Mouse (Mus musculus) neural tube, embryonic 13.5 days (tissue): ENCODE measurements around the gene Kcnh1. TPM values are rescaled to one million over a fixed set of nuclear protein-coding genes. Genes with fewer than 3 reads are reported as not detected.

Source experiments
- ATAC-seq: fragments of 200-750 bp; cut with Nextera tagmentation; 2 replicates; pipeline ENCODE4 v1.8.0; 2017; ENCODE audit warnings: low read depth, mild to moderate bottlenecking, moderate TSS enrichment, moderate library complexity
- H3K27ac ChIP-seq: fragments of 300-500 bp; sonication (generic); replicated peaks from 2 replicates; pipeline ENCODE4 v1.5.1; 2015; ENCODE audit warnings: moderate library complexity, mild to moderate bottlenecking, inconsistent platforms
- H3K27me3 ChIP-seq: fragments of 300-500 bp; sonication (generic); 2 replicates; pipeline ENCODE4 v1.6.1; 2015; ENCODE audit warnings: mild to moderate bottlenecking, inconsistent platforms
- H3K36me3 ChIP-seq: fragments of 300-500 bp; sonication (generic); 2 replicates; pipeline ENCODE4 v1.6.1; 2015; ENCODE audit warnings: mild to moderate bottlenecking, inconsistent platforms
- H3K4me1 ChIP-seq: fragments of 300-500 bp; sonication (generic); replicated peaks from 2 replicates; pipeline ENCODE4 v1.6.1; 2015; ENCODE audit warnings: inconsistent platforms
- H3K4me2 ChIP-seq: fragments of 300-500 bp; sonication (generic); 2 replicates; pipeline ENCODE4 v1.6.1; 2015; ENCODE audit warnings: inconsistent platforms, mild to moderate bottlenecking, moderate library complexity
- H3K4me3 ChIP-seq: fragments of 300-500 bp; sonication (generic); 2 replicates; pipeline ENCODE4 v1.5.1; 2015; ENCODE audit warnings: mild to moderate bottlenecking, inconsistent platforms
- H3K9ac ChIP-seq: fragments of 300-500 bp; sonication (generic); 2 replicates; pipeline ENCODE4 v1.6.1; 2015; ENCODE audit warnings: moderate library complexity, mild to moderate bottlenecking, inconsistent platforms
- H3K9me3 ChIP-seq: fragments of 300-500 bp; sonication (generic); 2 replicates; pipeline ENCODE4 v1.6.1; 2016; ENCODE audit warnings: inconsistent platforms
- WGBS: fragments of 180-500 bp; shearing (Covaris S2); methylation state at CpG from one replicate; pipeline ENCODE4 v1.1.7; 2015; 5-methylcytosine and 5-hydroxymethylcytosine counted together
- polyA plus RNA-seq: library from polyadenylated mRNA; unstranded; fragments of >200 nt; fragmentation: Nextera tagmentation; extraction: Ambion mirVana; gene quantifications from 2 replicates; pipeline ENCODE4 v1.2.1, GENCODE M21; 2015

The Kcnh1 gene
- polyA plus RNA-seq, 1 experiment from 2014 or later = 3.9 TPM

DNA sequence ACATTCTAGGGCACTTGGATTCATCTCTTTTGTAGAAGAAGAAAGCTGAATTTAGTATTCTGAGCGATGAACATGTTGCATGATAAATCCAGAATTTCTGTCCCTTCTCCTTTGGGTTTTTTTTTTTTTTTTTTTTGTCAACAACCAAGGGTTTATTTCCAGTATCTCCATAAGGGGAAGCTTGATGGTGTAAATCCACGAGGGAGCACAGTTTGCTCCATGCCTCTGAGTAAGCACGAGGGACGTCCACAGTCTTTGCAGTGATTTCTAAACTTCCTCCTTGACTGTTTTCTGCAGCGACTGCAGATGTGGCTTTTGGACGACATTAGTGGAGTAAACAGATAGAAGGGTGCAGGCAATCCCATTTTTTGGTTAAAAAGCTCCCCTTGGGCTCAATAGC lies 140.6 kb downstream of the Kcnh1 start:
- H3K27ac ChIP-seq = no peak overlapping the region

DNA sequence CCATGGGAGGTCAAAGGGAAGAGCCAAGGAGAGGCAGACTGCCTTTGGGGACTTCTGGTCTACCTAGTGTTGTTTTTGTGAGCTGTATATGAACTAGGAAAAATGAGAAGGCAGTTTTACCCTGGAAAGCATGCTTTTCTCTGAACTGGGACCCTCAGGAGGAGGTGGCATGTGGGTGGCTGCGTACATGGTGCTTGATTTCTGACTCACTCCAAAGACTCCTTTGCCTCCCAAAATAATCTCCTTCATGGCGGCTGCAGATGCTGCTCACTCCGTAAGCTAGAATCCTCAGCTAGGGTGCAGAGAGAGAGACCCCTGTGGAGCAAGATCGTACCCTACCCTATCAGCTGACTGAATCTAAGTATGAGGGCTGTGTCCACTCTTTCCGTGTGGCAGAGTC lies 145.5 kb downstream of the Kcnh1 start:
- Histone ChIP-seq H3K9ac (no peak overlapping the region), H3K4me3 (no peak overlapping the region), H3K27ac (no peak overlapping the region), H3K9me3 (no peaks in the 10 kb centered on the region), H3K4me2 (no peak overlapping the region), H3K27me3 (no peaks in the 10 kb centered on the region), H3K36me3 (no peaks in the 10 kb centered on the region), H3K4me1 (no peaks in the 10 kb centered on the region)
- 93% methylated on average over 5 of the region's 5 CpGs for WGBS
- no peak for ATAC-seq

More for the DNA sequence above, 140.6 kb downstream of the Kcnh1 start:
- no peaks in the 10 kb centered on the region for H3K4me1 ChIP-seq
- 83% methylated on average over 6 of the region's 6 CpGs for WGBS
- ATAC-seq = no peak
- no peak overlapping the region for H3K4me3 ChIP-seq
- H3K36me3 ChIP-seq = no peaks in the 10 kb centered on the region
- H3K27me3 ChIP-seq = no peaks in the 10 kb centered on the region
- no peak overlapping the region for H3K9ac ChIP-seq
- H3K9me3 ChIP-seq = no peaks in the 10 kb centered on the region
- H3K4me2 ChIP-seq = no peak overlapping the region

DNA sequence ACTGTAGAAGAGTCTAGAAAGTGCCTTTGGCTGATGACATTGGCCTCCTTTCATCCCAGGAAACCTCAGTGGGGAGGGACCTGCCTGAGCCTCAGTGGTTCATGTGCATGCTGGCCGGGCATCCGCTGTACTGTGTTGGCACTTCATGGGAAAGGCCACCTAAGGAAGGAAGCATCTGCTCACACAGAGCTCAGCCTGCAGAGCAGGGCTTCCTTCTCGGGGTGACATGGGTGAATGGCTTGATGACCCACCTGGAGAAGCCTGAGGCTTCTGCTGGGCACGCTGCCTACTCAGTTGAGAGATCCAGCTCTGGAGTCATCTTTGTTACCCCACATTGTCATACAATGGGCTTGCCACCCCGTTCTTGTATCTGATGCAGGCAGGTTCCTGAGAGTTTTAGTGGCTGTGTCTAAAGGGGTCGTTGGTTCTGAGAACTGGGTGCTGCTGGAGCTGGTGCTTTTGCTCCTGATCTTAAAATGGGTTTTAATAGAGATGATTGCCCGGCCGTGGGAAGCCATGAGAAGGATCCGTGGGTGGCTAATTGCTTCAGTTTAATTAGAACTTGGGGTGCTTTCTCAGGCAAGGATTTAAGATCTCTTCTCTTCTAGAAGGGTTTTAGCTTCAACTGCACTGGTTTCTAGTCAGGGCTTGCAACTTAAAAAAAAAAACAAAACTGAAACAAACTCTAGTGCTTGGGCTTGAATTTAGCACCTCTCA lies 148.9 kb downstream of the Kcnh1 start:
- no peak overlapping the region for H3K4me3 ChIP-seq
- H3K36me3 ChIP-seq = no peaks in the 10 kb centered on the region
- no peak overlapping the region for H3K4me2 ChIP-seq
- H3K4me1 ChIP-seq = no peaks in the 10 kb centered on the region
- 72% methylated on average over 9 of the region's 9 CpGs for WGBS
- no peak for ATAC-seq
- no peaks in the 10 kb centered on the region for H3K9me3 ChIP-seq
- H3K27me3 ChIP-seq = no peaks in the 10 kb centered on the region
- H3K9ac ChIP-seq = no peak overlapping the region
- no peak overlapping the region for H3K27ac ChIP-seq

DNA sequence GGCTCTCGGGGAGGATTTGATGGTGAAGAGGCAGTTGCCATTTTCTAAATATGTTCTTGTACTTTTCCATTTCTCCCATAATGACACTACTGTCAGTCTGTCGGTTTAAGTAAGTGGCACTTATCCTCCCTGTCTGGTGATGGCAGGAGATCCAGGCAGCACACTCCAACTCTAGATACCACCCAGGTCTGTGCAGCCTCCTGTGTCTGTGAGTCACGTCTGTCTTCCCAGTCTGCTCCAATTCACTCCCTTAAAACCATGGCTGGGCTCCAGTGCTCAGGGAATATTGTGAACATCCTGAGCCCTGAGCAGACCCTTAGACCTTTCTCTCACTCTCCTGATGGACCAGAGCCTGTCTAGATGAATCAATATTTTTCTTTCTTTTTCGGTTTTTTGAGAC lies 151.2 kb downstream of the Kcnh1 start:
- Histone ChIP-seq H3K9ac (no peak overlapping the region), H3K9me3 (no peaks in the 10 kb centered on the region), H3K27ac (no peak overlapping the region), H3K4me3 (no peak overlapping the region), H3K27me3 (no peaks in the 10 kb centered on the region), H3K4me2 (no peak overlapping the region), H3K36me3 (no peaks in the 10 kb centered on the region), H3K4me1 (no peaks in the 10 kb centered on the region)
- ATAC-seq = no peak
- WGBS = 86% methylated on average over 4 of the region's 4 CpGs

DNA sequence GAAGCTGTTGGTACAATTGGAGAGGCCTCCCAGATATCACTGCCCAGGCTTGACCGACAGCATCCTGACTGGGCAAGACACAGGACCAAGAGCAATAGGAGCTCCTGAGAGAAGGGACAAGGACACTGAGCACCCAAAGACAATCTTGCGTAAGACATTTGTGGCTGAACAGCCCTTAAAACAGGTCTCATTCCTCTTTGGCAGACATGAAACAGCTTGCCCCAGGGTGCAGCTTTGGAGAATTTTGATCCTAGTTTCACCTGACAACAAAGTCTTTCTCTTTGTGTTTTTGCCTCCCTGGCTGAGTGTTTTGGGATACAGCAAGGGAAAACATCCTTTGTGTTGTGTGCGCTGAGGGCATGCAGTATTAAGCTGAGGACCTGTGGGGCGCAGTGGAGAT lies 153.4 kb downstream of the Kcnh1 start:
- ATAC-seq = no peak
- Histone ChIP-seq H3K9me3 (no peaks in the 10 kb centered on the region), H3K27me3 (no peaks in the 10 kb centered on the region), H3K4me2 (no peak overlapping the region), H3K4me1 (no peaks in the 10 kb centered on the region; the same call in 1 of the 2 replicates), H3K4me3 (no peak overlapping the region), H3K36me3 (no peaks in the 10 kb centered on the region), H3K27ac (no peak overlapping the region), H3K9ac (no peak overlapping the region)
- WGBS = 92% methylated on average over 4 of the region's 4 CpGs

DNA sequence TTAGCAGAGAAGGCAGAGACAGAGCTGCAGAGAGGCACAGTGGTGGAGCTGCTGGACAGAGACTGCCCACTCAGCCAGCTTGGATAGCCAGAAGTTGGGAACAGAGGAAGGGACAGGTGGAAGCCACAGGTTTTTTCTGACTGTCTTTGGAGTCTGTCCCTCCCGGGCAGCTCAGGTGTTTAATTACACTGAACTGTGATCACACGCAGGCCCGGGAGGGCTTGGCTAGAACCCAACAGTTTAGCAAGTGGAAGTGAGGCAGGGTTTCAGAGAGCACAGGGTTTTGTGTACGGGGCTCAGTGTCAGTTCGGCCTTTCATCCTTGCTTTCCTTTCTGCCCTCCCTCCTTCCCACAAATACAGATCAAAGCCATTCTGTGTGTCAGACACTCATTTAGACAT lies 156.8 kb downstream of the Kcnh1 start:
- H3K9ac ChIP-seq = no peak overlapping the region
- 71% methylated on average over 5 of the region's 5 CpGs for WGBS
- H3K27ac ChIP-seq = no peak overlapping the region
- H3K36me3 ChIP-seq = no peaks in the 10 kb centered on the region
- no peak overlapping the region for H3K4me3 ChIP-seq
- no peak for ATAC-seq
- H3K4me1 ChIP-seq = no peaks in the 10 kb centered on the region; the same call in 1 of the 2 replicates
- no peak overlapping the region for H3K4me2 ChIP-seq
- H3K9me3 ChIP-seq = no peaks in the 10 kb centered on the region
- H3K27me3 ChIP-seq = no peaks in the 10 kb centered on the region

DNA sequence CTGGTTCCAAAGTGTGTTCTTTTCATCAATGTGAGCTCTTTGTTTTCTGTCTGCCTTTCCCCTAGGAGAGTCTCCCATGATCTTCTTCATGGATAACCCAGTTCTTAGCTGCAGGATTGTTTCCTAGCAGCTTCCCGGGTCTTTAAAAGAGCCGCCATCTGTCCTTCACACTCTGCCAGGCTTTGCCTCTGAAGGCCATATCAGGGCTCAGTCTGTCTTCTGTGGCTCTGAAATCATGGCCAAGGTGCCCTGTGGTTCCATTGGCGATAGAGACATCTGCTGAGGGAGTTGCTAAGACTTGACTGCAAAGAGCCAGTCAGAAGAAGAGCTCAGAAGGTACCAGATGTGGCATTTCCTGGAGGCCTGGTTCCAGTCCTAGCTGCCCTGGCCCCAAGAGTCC lies 165.7 kb downstream of the Kcnh1 start:
- Histone ChIP-seq H3K27ac (no peak overlapping the region), H3K9me3 (no peaks in the 10 kb centered on the region), H3K4me3 (no peak overlapping the region), H3K4me2 (no peak overlapping the region), H3K27me3 (no peaks in the 10 kb centered on the region), H3K4me1 (no peaks in the 10 kb centered on the region), H3K36me3 (no peaks in the 10 kb centered on the region), H3K9ac (no peak overlapping the region)
- 86% methylated on average over 3 of the region's 3 CpGs for WGBS
- no peak for ATAC-seq

DNA sequence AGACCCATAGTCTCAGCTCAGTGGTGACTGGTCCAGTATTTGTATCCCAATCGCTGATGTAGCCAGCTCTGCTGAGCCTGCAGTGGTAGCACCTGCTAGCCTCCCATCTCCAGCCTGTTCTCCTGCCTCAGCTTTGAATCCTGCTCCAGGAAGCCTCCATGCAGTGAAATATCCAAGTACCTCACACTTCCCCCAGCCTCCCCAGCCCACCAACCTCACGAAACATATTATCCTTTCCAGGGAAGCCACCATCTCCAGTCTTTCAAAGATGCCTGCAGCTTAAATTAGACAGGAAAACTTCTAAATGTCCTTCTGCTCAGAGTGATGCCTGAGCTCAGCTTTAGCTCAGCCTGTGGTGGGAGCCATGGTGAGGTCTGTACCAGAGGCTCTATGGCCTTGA lies 168.6 kb downstream of the Kcnh1 start:
- 95% methylated on average over 2 of the region's 2 CpGs for WGBS
- no peaks in the 10 kb centered on the region for H3K36me3 ChIP-seq

DNA sequence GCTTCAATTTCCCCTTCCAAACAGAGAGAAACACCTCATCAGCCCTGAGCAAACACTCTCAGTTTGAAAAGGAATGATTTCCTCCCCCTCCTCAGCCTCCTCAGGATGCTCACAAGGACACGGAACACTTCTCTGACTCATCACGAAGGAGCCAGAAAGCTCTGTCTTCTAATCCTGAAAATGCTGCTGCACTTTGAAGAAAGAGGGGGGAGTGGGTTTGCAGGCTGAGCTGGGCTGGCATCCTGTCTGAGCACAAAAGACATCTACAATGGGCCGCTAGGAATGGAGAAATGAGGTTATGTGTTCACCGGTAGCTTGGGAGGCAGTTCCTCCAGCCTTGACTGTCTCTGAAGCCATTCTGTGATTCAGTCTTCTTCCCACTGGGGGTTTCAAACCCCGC lies 177.8 kb downstream of the Kcnh1 start:
- ATAC-seq = no peak
- no peaks in the 10 kb centered on the region for H3K9me3 ChIP-seq
- no peaks in the 10 kb centered on the region for H3K36me3 ChIP-seq
- no peak overlapping the region for H3K27ac ChIP-seq
- H3K4me2 ChIP-seq = no peak overlapping the region
- no peaks in the 10 kb centered on the region for H3K4me1 ChIP-seq
- H3K27me3 ChIP-seq = no peaks in the 10 kb centered on the region
- WGBS = 70% methylated on average over 5 of the region's 5 CpGs
- no peak overlapping the region for H3K4me3 ChIP-seq
- H3K9ac ChIP-seq = no peak overlapping the region

More for the DNA sequence above, 168.6 kb downstream of the Kcnh1 start:
- Histone ChIP-seq H3K9ac (no peak overlapping the region), H3K27ac (no peak overlapping the region), H3K4me1 (no peaks in the 10 kb centered on the region), H3K4me2 (no peak overlapping the region), H3K4me3 (no peak overlapping the region), H3K27me3 (no peaks in the 10 kb centered on the region), H3K9me3 (no peaks in the 10 kb centered on the region)
- no peak for ATAC-seq

DNA sequence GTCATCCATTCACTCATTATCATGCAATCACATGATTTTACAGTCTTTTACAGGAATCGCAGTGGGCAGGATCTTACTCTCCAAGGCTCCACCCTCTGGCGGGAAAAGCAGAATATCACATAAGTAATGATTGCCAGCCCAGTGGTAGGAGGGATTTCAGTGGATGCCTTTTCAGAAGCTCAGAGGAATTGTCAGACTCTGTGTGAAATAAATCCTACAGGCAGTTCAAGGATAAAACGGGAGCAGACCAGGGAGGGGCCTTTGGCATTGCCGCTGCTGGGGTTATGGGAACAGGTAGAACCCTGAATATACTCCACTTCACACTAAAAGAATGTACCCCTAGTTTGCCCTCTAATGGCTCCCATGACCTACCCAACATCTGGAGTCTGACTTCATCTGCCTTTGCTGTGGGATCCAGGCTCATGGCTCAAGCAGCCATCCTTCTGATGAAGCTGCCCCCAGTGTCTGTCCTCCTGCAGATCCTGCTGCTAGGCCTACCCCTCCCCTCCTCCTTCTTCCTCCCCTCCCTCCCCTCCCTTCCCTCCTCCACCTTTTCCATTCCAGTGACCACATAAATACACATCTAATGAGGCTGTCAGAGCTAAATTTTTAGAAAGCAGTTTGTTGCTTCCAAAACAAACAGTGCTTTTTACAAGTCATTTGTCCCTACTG lies 181.5 kb downstream of the Kcnh1 start:
- no peak overlapping the region for H3K9ac ChIP-seq
- ATAC-seq = no peak
- 79% methylated on average over 4 of the region's 4 CpGs for WGBS
- H3K9me3 ChIP-seq = no peaks in the 10 kb centered on the region
- H3K27me3 ChIP-seq = no peaks in the 10 kb centered on the region
- no peaks in the 10 kb centered on the region for H3K4me1 ChIP-seq
- H3K27ac ChIP-seq = no peak overlapping the region
- no peak overlapping the region for H3K4me2 ChIP-seq
- H3K4me3 ChIP-seq = no peak overlapping the region
- H3K36me3 ChIP-seq = no peaks in the 10 kb centered on the region

DNA sequence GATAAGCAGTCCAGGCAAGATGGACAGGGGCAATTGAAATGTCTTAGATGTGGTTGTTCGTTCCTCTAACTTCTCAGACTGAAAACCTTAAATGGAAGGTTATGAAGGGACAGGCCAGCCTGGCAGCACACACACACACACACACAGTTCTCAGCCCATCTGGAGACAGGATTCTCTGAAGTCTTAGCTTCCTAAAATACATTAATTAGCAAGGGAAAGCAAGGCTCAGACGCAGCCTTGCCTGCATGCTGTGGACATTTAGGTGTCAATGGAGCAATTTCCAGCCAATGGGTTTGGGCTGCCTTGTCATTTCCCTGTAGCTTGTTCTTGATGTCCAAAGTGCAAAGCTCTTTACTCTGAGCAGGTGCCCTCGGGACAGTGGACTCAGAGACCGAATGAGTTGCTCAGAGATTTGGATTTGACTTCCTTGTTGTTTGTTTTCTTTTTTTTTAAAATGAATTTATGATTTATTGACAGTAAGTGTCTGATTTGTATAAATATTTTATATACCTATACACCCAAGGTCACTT lies 188.0 kb downstream of the Kcnh1 start:
- H3K27me3 ChIP-seq = no peaks in the 10 kb centered on the region
- H3K9me3 ChIP-seq = no peaks in the 10 kb centered on the region
- H3K27ac ChIP-seq = no peak overlapping the region
- no peaks in the 10 kb centered on the region for H3K36me3 ChIP-seq
- no peak overlapping the region for H3K4me2 ChIP-seq
- H3K4me1 ChIP-seq = no peaks in the 10 kb centered on the region; the same call in 1 of the 2 replicates
- no peak for ATAC-seq
- 85% methylated on average over 4 of the region's 4 CpGs for WGBS
- H3K9ac ChIP-seq = no peak overlapping the region
- H3K4me3 ChIP-seq = no peak overlapping the region

DNA sequence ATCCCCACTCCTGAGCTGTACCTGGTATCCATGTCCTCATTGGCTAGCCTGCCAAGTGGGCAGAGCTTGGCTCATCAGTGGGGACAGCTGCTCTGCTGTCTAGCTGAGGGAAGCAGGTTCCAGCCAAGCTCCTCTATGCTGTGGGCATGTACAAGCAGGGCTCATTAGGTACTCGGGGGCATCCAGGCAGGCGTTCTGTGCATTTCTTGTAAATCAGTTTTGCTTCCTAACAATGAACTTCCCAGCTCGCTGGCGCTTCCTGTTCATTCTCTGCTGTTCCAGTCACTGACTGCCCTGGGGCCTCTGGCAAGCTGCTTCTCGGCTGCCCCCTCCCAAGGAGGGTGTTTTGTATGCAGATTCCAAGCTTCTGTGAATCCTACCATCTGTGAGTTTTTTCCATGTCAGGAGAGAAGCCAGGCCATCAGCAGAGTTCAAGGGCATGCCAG lies 190.0 kb downstream of the Kcnh1 start:
- Histone ChIP-seq H3K4me2 (no peak overlapping the region), H3K27me3 (no peaks in the 10 kb centered on the region), H3K36me3 (no peaks in the 10 kb centered on the region), H3K9me3 (no peaks in the 10 kb centered on the region), H3K27ac (0 out of 2 replicates have a peak overlapping the region, but pooled peaks have one; percentile 2), H3K4me3 (no peak overlapping the region), H3K4me1 (no peaks in the 10 kb centered on the region; the same call in 1 of the 2 replicates), H3K9ac (no peak overlapping the region)
- WGBS = 34% methylated on average over 5 of the region's 5 CpGs
- ATAC-seq = no peak
